In genomic region chr1:75371317-75372095, GRCm38 (mm10) we compare ENCODE assay signal across 7 mouse cellular contexts. TPM values are rescaled to one million over a fixed set of nuclear protein-coding genes. Genes with fewer than 3 reads are reported as not detected.
A peak's percentile ranks its signal among the peaks of the same experiment; 100 is the strongest.
DNase-seq lines count a peak whose midpoint lies in the region; ATAC-seq and TF ChIP-seq lines count a peak whose summit lies in the region.

No protein-coding gene starts in this region.

- TF ChIP-seq CTCF in testis, adult 2 months (IDR thresholded peaks at IDR 0.05; ENCODE audit: control insufficient read depth, insufficient read depth, insufficient replicate concordance, low read depth, low read length): peak; percentile 68; the same call in 1 of the 2 replicates

- intact Hi-C loops in heart, postnatal 10 days (cut with DNase I): loop anchor here (5.0 kb wide), 1 partner anchor 36 kb away; no protein-coding TSS in a partner anchor

- DNase-seq in testis, postnatal 14 days (ENCODE audit: low spot score): no peak
- DNase-seq in adrenal gland, postnatal 10 days: peak; percentile 86
- DNase-seq in embryo, embryonic 10 days (ENCODE audit: low spot score): peak; percentile 73
- DNase-seq in heart, postnatal 10 days: peak; percentile 88 to 89
- peak; percentile 92 for DNase-seq in midbrain, embryonic 11.5 days (ENCODE audit: low spot score, missing footprints)
- DNase-seq in spleen, adult 18-20 months: no peak

- H3K9ac ChIP-seq in midbrain, embryonic 11.5 days (ENCODE audit: low read length): no peak overlapping the region

- no peaks in the 10 kb centered on the region for H3K36me3 ChIP-seq in testis, adult 2 months (ENCODE audit: control insufficient read depth, insufficient read depth, low read length)
- no peaks in the 10 kb centered on the region for H3K36me3 ChIP-seq in midbrain, embryonic 11.5 days (ENCODE audit: control insufficient read depth, insufficient read depth, low read length)

- H3K4me1 ChIP-seq in testis, adult 2 months (ENCODE audit: control insufficient read depth, insufficient read depth, low read length): peaks cover 16% of the 10 kb centered on the region
- peaks cover 15% of the 10 kb centered on the region for H3K4me1 ChIP-seq in midbrain, embryonic 11.5 days (ENCODE audit: control insufficient read depth, insufficient read depth, low read length)

- no peak overlapping the region for H3K4me2 ChIP-seq in midbrain, embryonic 11.5 days

- H3K27ac ChIP-seq in testis, adult 2 months (ENCODE audit: control insufficient read depth, insufficient read depth, low read depth, low read length): no peak overlapping the region
- no peak overlapping the region for H3K27ac ChIP-seq in midbrain, embryonic 11.5 days (ENCODE audit: low read depth, low read length)

- no peaks in the 10 kb centered on the region; the same call in 1 of the 2 replicates for H3K27me3 ChIP-seq in testis, adult 2 months (ENCODE audit: control insufficient read depth, insufficient read depth, low read length)
- peaks cover 11% of the 10 kb centered on the region for H3K27me3 ChIP-seq in midbrain, embryonic 11.5 days (ENCODE audit: control insufficient read depth, insufficient read depth, low read length)

- no peaks in the 10 kb centered on the region for H3K9me3 ChIP-seq in midbrain, embryonic 11.5 days (ENCODE audit: control insufficient read depth, low read length)

- 0 out of 2 replicates have a peak, but pooled peaks have one; percentile 16 for ATAC-seq in midbrain, embryonic 11.5 days (ENCODE audit: low FRiP score)

- no peak overlapping the region for H3K4me3 ChIP-seq in testis, adult 2 months (ENCODE audit: control insufficient read depth, low read depth, low read length)
- no peak overlapping the region for H3K4me3 ChIP-seq in midbrain, embryonic 11.5 days (ENCODE audit: low read depth, low read length)

- no peak for TF ChIP-seq POLR2A in testis, adult 2 months (IDR thresholded peaks at IDR 0.05; ENCODE audit: control insufficient read depth, low read depth, low read length)

- WGBS in midbrain, embryonic 11.5 days: 58% methylated on average over 13 of the region's 13 CpGs

RNA-seq across cellular contexts. Expression of gene Speg, which starts 3.6 kb away (rescaled TPM):
- 1.4 and 5.8 TPM in 2 replicates for polyA plus RNA-seq in testis, adult 2 months (2012; rRNA removed)
- total RNA-seq in adrenal gland, postnatal 10 days (2021): 10 to 100 TPM; 12.8 to 30.6 TPM
- total RNA-seq in heart, postnatal 10 days (2021): 100 to 1,000 TPM; 104 to 112 TPM
- polyA plus RNA-seq in midbrain, embryonic 11.5 days (2014; fragmentation: Nextera tagmentation; extraction: Ambion mirVana): 13.4 and 15.2 TPM in 2 replicates

RNA-seq across cellular contexts. Expression of gene Des, which starts 11.4 kb away (rescaled TPM):
- polyA plus RNA-seq in testis, adult 2 months (2012; rRNA removed): 3.6 and 9.8 TPM in 2 replicates
- total RNA-seq in adrenal gland, postnatal 10 days (2021): 100 to 1,000 TPM in 1 of 2 experiments, 10 to 100 TPM in 1; 62.7 to 208 TPM
- total RNA-seq in heart, postnatal 10 days (2021): 100 to 1,000 TPM; 909 to 916 TPM
- 0.52 and 0.68 TPM in 2 replicates for polyA plus RNA-seq in midbrain, embryonic 11.5 days (2014; fragmentation: Nextera tagmentation; extraction: Ambion mirVana)

RNA-seq across cellular contexts. Expression of gene Dnpep, which starts 53.7 kb away (rescaled TPM):
- polyA plus RNA-seq in testis, adult 2 months (2012; rRNA removed): 158 and 175 TPM in 2 replicates
- total RNA-seq in adrenal gland, postnatal 10 days (2021): 100 to 1,000 TPM; 103 to 106 TPM
- total RNA-seq in heart, postnatal 10 days (2021): 10 to 100 TPM; 92.2 to 92.7 TPM
- polyA plus RNA-seq in midbrain, embryonic 11.5 days (2014; fragmentation: Nextera tagmentation; extraction: Ambion mirVana): 149 TPM in 2 replicates

Comparison
In these comparisons a context has a peak if more than half of its experiments do, and no peak if none do; other contexts are left out.
1. DNase-seq: peak in adrenal gland, postnatal 10 days (single experiment), embryo, embryonic 10 days (single experiment), heart, postnatal 10 days (2 of 2) and midbrain, embryonic 11.5 days (single experiment); none in testis, postnatal 14 days (single experiment) and spleen, adult 18-20 months (0 of 2).
2. RNA of gene Des, which starts 11.4 kb away (total RNA-seq): 909 to 916 TPM in heart, postnatal 10 days; 62.7 to 208 TPM in adrenal gland, postnatal 10 days; every median in the first group is over 4 times any median in the second.